Mouse (Mus musculus) forebrain, embryonic 14.5 days (tissue): Measurements from ENCODE around the gene Ptger4. TPM values are rescaled to one million over a fixed set of nuclear protein-coding genes. Genes with fewer than 3 reads are reported as not detected.

Source experiments
- ATAC-seq: fragments of 200-750 bp; cut with Nextera tagmentation; 2 replicates; pipeline ENCODE4 v1.8.0; 2017; ENCODE audit warnings: mild to moderate bottlenecking, moderate library complexity
- DNase-seq: peaks from one replicate; pipeline ENCODE4 v3.0.0-alpha.2; 2015; ENCODE audit warnings: low spot score
- H3K27ac ChIP-seq: fragments of 300-500 bp; sonication (generic); 2 replicates; pipeline ENCODE4 v1.5.1; 2014; ENCODE audit warnings: low read depth, mild to moderate bottlenecking, control low read depth, low read length, moderate library complexity
- H3K27me3 ChIP-seq: fragments of 300-500 bp; sonication (generic); replicated peaks from 2 replicates; pipeline ENCODE4 v1.6.1; 2014; ENCODE audit warnings: low read length, control low read depth, mixed read lengths; ENCODE audit not compliant: control insufficient read depth, insufficient read depth
- H3K36me3 ChIP-seq: fragments of 300-500 bp; sonication (generic); 2 replicates; pipeline ENCODE4 v1.6.1; 2014; ENCODE audit warnings: low read length, control low read depth; ENCODE audit not compliant: control insufficient read depth, insufficient read depth
- H3K4me1 ChIP-seq: fragments of 300-500 bp; sonication (generic); 2 replicates; pipeline ENCODE4 v1.6.1; 2014; ENCODE audit warnings: antibody characterized with exemption, low read length, control low read depth; ENCODE audit not compliant: control insufficient read depth, insufficient read depth
- H3K4me2 ChIP-seq: fragments of 300-500 bp; sonication (generic); 2 replicates; pipeline ENCODE4 v1.6.1; 2014; ENCODE audit warnings: mild to moderate bottlenecking, control low read depth, low read length
- H3K4me3 ChIP-seq: fragments of 300-500 bp; sonication (generic); 2 replicates; pipeline ENCODE4 v1.5.1; 2014; ENCODE audit warnings: low read depth, low read length, control low read depth
- H3K9ac ChIP-seq: fragments of 300-500 bp; sonication (generic); 2 replicates; pipeline ENCODE4 v1.6.1; 2014; ENCODE audit warnings: mild to moderate bottlenecking, low read length, control low read depth, moderate library complexity
- H3K9me3 ChIP-seq: fragments of 300-500 bp; sonication (generic); replicated peaks from 2 replicates; pipeline ENCODE4 v1.6.1; 2016; ENCODE audit warnings: low read length, control low read depth, mixed read lengths; ENCODE audit not compliant: control insufficient read depth
- WGBS: fragments of 180-500 bp; shearing (Covaris S2); extraction: QIAGEN DNeasy Blood & Tissue Kit; methylation state at CpG from one replicate; pipeline ENCODE4 v1.1.7; 2014; 5-methylcytosine and 5-hydroxymethylcytosine counted together
- polyA plus RNA-seq: library from polyadenylated mRNA; unstranded; fragments of >200 nt; fragmentation: Nextera tagmentation; extraction: Ambion mirVana; gene quantifications from 2 replicates; pipeline ENCODE4 v1.2.1, GENCODE M21; 2014

Ptger4 gene
- polyA plus RNA-seq, 1 experiment from 2014 or later = 0.42 TPM

DNA sequence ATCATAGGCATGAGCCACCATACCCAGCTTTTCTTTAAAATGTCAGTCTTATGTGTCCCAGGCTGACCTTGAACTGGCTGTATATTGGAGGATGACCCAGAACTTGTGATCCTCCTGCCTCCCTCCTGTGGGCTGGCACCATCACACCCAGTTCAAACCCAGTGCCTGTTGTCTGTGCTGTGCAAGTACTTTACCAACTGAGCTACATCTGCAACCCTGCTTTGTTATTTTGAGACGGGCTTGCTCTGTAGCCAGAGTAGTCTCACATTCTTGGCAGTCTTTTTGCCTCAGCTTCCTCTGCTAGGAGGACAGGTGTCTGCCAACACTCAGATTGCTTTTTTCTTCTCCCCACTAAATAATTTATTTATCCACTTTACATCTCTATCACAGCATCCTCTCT lies 86.6 kb downstream of the Ptger4 start:
- H3K4me3 ChIP-seq = no peak overlapping the region
- H3K9ac ChIP-seq = no peak overlapping the region
- no peak for ATAC-seq
- peaks cover 3% of the 10 kb centered on the region; the same call in 1 of the 2 replicates for H3K4me1 ChIP-seq
- no peaks in the 10 kb centered on the region for H3K9me3 ChIP-seq
- H3K4me2 ChIP-seq = no peak overlapping the region
- 0 out of 2 replicates have a peak, but pooled peaks cover 3% of the 10 kb centered on the region for H3K36me3 ChIP-seq
- H3K27ac ChIP-seq = no peak overlapping the region
- no peak for DNase-seq
- 73% methylated on average over 1 of the region's 1 CpGs for WGBS
- no peaks in the 10 kb centered on the region for H3K27me3 ChIP-seq

Other genes with a start within 250 kb of the Ptger4 start
- 0.10 TPM in 1 of 2 replicates, not detected in the other for gene C7, start 180.4 kb downstream of the Ptger4 start, polyA plus RNA-seq
- 0.72 and 0.85 TPM in 2 replicates for gene Card6, start 135.6 kb downstream of the Ptger4 start, polyA plus RNA-seq
- 391 and 567 TPM in 2 replicates for gene Rpl37, start 127.5 kb downstream of the Ptger4 start, polyA plus RNA-seq
- 15.7 and 17.0 TPM in 2 replicates for gene Prkaa1, start 100.3 kb downstream of the Ptger4 start, polyA plus RNA-seq
- gene Ttc33, start 58.7 kb downstream of the Ptger4 start, polyA plus RNA-seq = 65.6 and 75.5 TPM in 2 replicates